Mouse (Mus musculus): ENCODE results near the gene Ptpa. TPM values are rescaled to one million over a fixed set of nuclear protein-coding genes. Genes with fewer than 3 reads are reported as not detected.

Gene Ptpa
- total and polyA plus RNA-seq, 2 experiments from 2014 or later: 138 to 147 TPM

DNA sequence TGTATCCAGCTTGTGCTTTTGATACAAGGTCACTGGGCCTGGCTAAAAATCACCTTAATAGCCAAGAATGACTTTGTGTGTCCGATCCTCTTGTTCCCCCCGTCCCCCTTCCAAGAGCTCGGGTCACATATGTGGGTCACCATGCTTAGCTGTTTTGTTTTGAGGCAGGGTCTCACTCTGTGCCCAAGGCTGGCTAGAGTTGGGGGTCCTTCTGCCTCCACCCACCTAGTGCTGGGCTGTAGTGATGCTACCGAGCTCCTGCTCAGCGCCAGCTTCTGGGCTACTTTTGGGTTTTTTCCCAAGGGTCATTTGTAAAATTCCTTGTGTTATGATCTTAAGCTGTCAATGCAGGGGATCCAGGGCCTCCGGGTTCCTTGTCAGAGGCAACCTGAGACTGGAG lies 2.4 kb downstream of the Ptpa start:
- ATAC-seq (ENCODE audit: low FRiP score) (no peak), DNase-seq (ENCODE audit: low spot score) (no peak)
- Histone ChIP-seq H3K4me1 (ENCODE audit: insufficient read depth, low read length) (peaks cover 11% of the 10 kb centered on the region), H3K36me3 (ENCODE audit: insufficient read depth, low read length) (no peaks in the 10 kb centered on the region), H3K9me3 (ENCODE audit: low read length) (no peaks in the 10 kb centered on the region), H3K4me2 (ENCODE audit: low read depth, low read length, poor library complexity, severe bottlenecking) (peak overlapping the region; percentile 13; the same call in 1 of the 2 replicates), H3K9ac (replicated peaks; ENCODE audit: low read length, poor library complexity, severe bottlenecking) (no peak overlapping the region), H3K27me3 (ENCODE audit: insufficient read depth, low read length) (no peaks in the 10 kb centered on the region), H3K27ac (ENCODE audit: low read depth, low read length) (no peak overlapping the region), H3K4me3 (ENCODE audit: low read depth, low read length) (no peak overlapping the region)
- no peak for TF ChIP-seq CTCF (IDR thresholded peaks at IDR 0.05)
- WGBS: 69% methylated on average over 6 of the region's 6 CpGs

DNA sequence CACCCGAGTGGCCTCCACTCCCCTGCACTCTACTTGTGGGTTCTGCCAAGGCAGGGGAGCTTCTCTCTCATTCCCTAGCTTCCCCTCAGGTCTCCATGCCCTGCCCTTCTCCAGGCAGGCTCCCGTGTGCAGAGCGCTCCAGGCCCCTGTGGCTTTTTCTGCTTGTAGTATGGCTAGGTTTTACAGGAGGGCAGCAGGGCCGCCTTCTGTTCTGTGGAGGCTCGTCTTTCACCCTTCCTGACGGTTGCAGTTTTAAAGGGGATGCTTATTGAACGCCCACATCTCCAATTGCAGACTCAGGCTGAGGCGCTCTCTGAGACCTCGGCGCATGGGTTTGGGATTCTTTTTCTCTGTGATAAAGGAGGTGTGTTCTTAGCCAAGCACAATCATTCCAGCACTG lies 3.3 kb downstream of the Ptpa start:
- H3K9ac ChIP-seq (replicated peaks; ENCODE audit: low read length, poor library complexity, severe bottlenecking): 0 out of 2 replicates have a peak overlapping the region, but pooled peaks have one; percentile 8

DNA sequence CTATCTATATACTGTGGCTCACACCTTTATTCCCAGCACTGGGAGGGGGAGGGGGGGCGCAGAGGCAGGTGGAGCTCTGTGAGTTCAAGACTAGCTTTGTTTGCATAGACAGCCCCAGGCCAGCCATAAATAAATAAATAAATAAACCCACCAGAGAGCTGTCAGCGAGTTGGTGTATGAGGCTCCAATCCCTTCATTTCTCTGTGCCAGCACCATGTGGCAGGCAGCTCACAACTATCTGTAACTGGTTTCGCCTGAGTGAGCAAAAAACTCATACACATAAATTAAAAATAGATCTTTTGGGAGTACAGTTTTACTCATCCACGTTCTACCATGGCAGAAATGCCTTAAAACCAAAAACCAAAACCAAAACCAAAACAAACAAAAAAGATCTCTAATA lies 5.6 kb downstream of the Ptpa start:
- no peak for TF ChIP-seq CTCF (IDR thresholded peaks at IDR 0.05)
- Histone ChIP-seq H3K27ac (ENCODE audit: low read depth, low read length) (no peak overlapping the region), H3K36me3 (ENCODE audit: insufficient read depth, low read length) (peaks cover 3% of the 10 kb centered on the region; the same call in 1 of the 2 replicates), H3K9ac (replicated peaks; ENCODE audit: low read length, poor library complexity, severe bottlenecking) (no peak overlapping the region), H3K9me3 (ENCODE audit: low read length) (no peaks in the 10 kb centered on the region), H3K4me2 (ENCODE audit: low read depth, low read length, poor library complexity, severe bottlenecking) (no peak overlapping the region), H3K27me3 (ENCODE audit: insufficient read depth, low read length) (no peaks in the 10 kb centered on the region), H3K4me3 (ENCODE audit: low read depth, low read length) (no peak overlapping the region), H3K4me1 (ENCODE audit: insufficient read depth, low read length) (peaks cover 11% of the 10 kb centered on the region)
- no peak for ATAC-seq (ENCODE audit: low FRiP score)
- WGBS: 69% methylated on average over 4 of the region's 4 CpGs
- no peak for DNase-seq (ENCODE audit: low spot score)

More for the DNA sequence above, 3.3 kb downstream of the Ptpa start:
- no peaks in the 10 kb centered on the region for H3K9me3 ChIP-seq (ENCODE audit: low read length)
- ATAC-seq (ENCODE audit: low FRiP score): no peak
- peak overlapping the region; percentile 16; the same call in 1 of the 2 replicates for H3K4me2 ChIP-seq (ENCODE audit: low read depth, low read length, poor library complexity, severe bottlenecking)
- H3K4me3 ChIP-seq (ENCODE audit: low read depth, low read length): no peak overlapping the region
- 33% methylated on average over 10 of the region's 10 CpGs for WGBS
- no peak for TF ChIP-seq CTCF (IDR thresholded peaks at IDR 0.05)
- DNase-seq (ENCODE audit: low spot score): no peak
- H3K27ac ChIP-seq (ENCODE audit: low read depth, low read length): peak overlapping the region; percentile 9; the same call in 1 of the 2 replicates
- no peaks in the 10 kb centered on the region for H3K36me3 ChIP-seq (ENCODE audit: insufficient read depth, low read length)
- H3K4me1 ChIP-seq (ENCODE audit: insufficient read depth, low read length): peaks cover 11% of the 10 kb centered on the region
- no peaks in the 10 kb centered on the region for H3K27me3 ChIP-seq (ENCODE audit: insufficient read depth, low read length)

- H3K36me3 ChIP-seq (ENCODE audit: insufficient read depth, low read length): peaks cover 71% of the 10 kb centered on the region
- no peaks in the 10 kb centered on the region for H3K9me3 ChIP-seq (ENCODE audit: low read length)
- no peak for DNase-seq (ENCODE audit: low spot score)
- H3K4me1 ChIP-seq (ENCODE audit: insufficient read depth, low read length): no peaks in the 10 kb centered on the region
- H3K4me3 ChIP-seq (ENCODE audit: low read depth, low read length): no peak overlapping the region
- no peak for ATAC-seq (ENCODE audit: low FRiP score)
- no peak for TF ChIP-seq CTCF (IDR thresholded peaks at IDR 0.05)
- H3K27me3 ChIP-seq (ENCODE audit: insufficient read depth, low read length): no peaks in the 10 kb centered on the region
- no peak overlapping the region for H3K27ac ChIP-seq (ENCODE audit: low read depth, low read length)
- H3K4me2 ChIP-seq (ENCODE audit: low read depth, low read length, poor library complexity, severe bottlenecking): no peak overlapping the region
- no peak overlapping the region for H3K9ac ChIP-seq (replicated peaks; ENCODE audit: low read length, poor library complexity, severe bottlenecking)
Observed at GRCm38 (mm10) chr2:30429156-30429555, 13.3 kb downstream of the Ptpa start.

- Histone ChIP-seq H3K36me3 (ENCODE audit: insufficient read depth, low read length) (peaks cover 64% of the 10 kb centered on the region), H3K27ac (ENCODE audit: low read depth, low read length) (no peak overlapping the region), H3K4me2 (ENCODE audit: low read depth, low read length, poor library complexity, severe bottlenecking) (no peak overlapping the region), H3K9me3 (ENCODE audit: low read length) (no peaks in the 10 kb centered on the region), H3K9ac (replicated peaks; ENCODE audit: low read length, poor library complexity, severe bottlenecking) (no peak overlapping the region), H3K4me1 (ENCODE audit: insufficient read depth, low read length) (no peaks in the 10 kb centered on the region), H3K4me3 (ENCODE audit: low read depth, low read length) (no peak overlapping the region), H3K27me3 (ENCODE audit: insufficient read depth, low read length) (no peaks in the 10 kb centered on the region)
- TF ChIP-seq CTCF (IDR thresholded peaks at IDR 0.05): peak; percentile 97
- 54% methylated on average over 5 of the region's 5 CpGs for WGBS
- peak; percentile 84 for DNase-seq (ENCODE audit: low spot score)
- 0 out of 2 replicates have a peak, but pooled peaks have one; percentile 52 for ATAC-seq (ENCODE audit: low FRiP score)
Observed at GRCm38 (mm10) chr2:30435326-30436155, 19.7 kb downstream of the Ptpa start.

GRCm38 (mm10) chr2:30436156-30436545 lies 20.3 kb downstream of the Ptpa start:
- no peaks in the 10 kb centered on the region for H3K9me3 ChIP-seq (ENCODE audit: low read length)
- H3K4me3 ChIP-seq (ENCODE audit: low read depth, low read length): no peak overlapping the region
- H3K27ac ChIP-seq (ENCODE audit: low read depth, low read length): no peak overlapping the region
- ATAC-seq (ENCODE audit: low FRiP score) (no peak), DNase-seq (ENCODE audit: low spot score) (no peak)
- H3K4me2 ChIP-seq (ENCODE audit: low read depth, low read length, poor library complexity, severe bottlenecking): no peak overlapping the region
- 88% methylated on average over 5 of the region's 5 CpGs for WGBS
- H3K4me1 ChIP-seq (ENCODE audit: insufficient read depth, low read length): 0 out of 2 replicates have a peak, but pooled peaks cover 1% of the 10 kb centered on the region
- no peaks in the 10 kb centered on the region for H3K27me3 ChIP-seq (ENCODE audit: insufficient read depth, low read length)
- peaks cover 59% of the 10 kb centered on the region for H3K36me3 ChIP-seq (ENCODE audit: insufficient read depth, low read length)
- TF ChIP-seq CTCF (IDR thresholded peaks at IDR 0.05): no peak
- no peak overlapping the region for H3K9ac ChIP-seq (replicated peaks; ENCODE audit: low read length, poor library complexity, severe bottlenecking)
